Mouse (Mus musculus) forebrain, embryonic 10.5 days (tissue): ENCODE results near the gene Chpf2. TPM values are rescaled to one million over a fixed set of nuclear protein-coding genes. Genes with fewer than 3 reads are reported as not detected.
A peak's percentile ranks its signal among the peaks of the same experiment; 100 is the strongest.

ENCODE experiments used
- DNase-seq: peaks from one replicate; pipeline ENCODE4 v3.0.0-alpha.2; 2017; ENCODE audit warnings: low spot score; ENCODE audit errors: extremely low spot score
- H3K27ac ChIP-seq: fragments of 300-500 bp; sonication (generic); 2 replicates; pipeline ENCODE4 v1.5.1; 2016; ENCODE audit warnings: mild to moderate bottlenecking
- H3K27me3 ChIP-seq: fragments of 300-500 bp; sonication (generic); 2 replicates; pipeline ENCODE4 v1.6.1; 2016; ENCODE audit warnings: mild to moderate bottlenecking; ENCODE audit not compliant: poor library complexity, severe bottlenecking
- H3K36me3 ChIP-seq: fragments of 300-500 bp; sonication (generic); replicated peaks from 2 replicates; pipeline ENCODE4 v1.6.1; 2016; ENCODE audit warnings: mild to moderate bottlenecking, moderate library complexity
- H3K4me1 ChIP-seq: fragments of 300-500 bp; sonication (generic); 2 replicates; pipeline ENCODE4 v1.6.1; 2016
- H3K4me3 ChIP-seq: fragments of 300-500 bp; sonication (generic); 2 replicates; pipeline ENCODE4 v1.5.1; 2016; ENCODE audit warnings: mild to moderate bottlenecking, moderate library complexity
- H3K9me3 ChIP-seq: fragments of 300-500 bp; sonication (generic); 2 replicates; pipeline ENCODE4 v1.6.1; 2016; ENCODE audit warnings: mild to moderate bottlenecking, moderate library complexity
- WGBS: fragments of 180-500 bp; shearing (Covaris S2); methylation state at CpG from one replicate; pipeline ENCODE4 v1.1.7; 2016; 5-methylcytosine and 5-hydroxymethylcytosine counted together
- polyA plus RNA-seq: library from polyadenylated mRNA; unstranded; fragments of >200 nt; fragmentation: Nextera tagmentation; extraction: Ambion mirVana; gene quantifications from 2 replicates; pipeline ENCODE4 v1.2.1, GENCODE M21; 2016

Chpf2 gene
- polyA plus RNA-seq, 1 experiment from 2014 or later: 15.1 TPM

- H3K36me3 ChIP-seq: no peaks in the 10 kb centered on the region
- DNase-seq: peak; percentile 77
- H3K4me1 ChIP-seq: peaks cover 98% of the 10 kb centered on the region
- H3K27me3 ChIP-seq: peaks cover 63% of the 10 kb centered on the region
- H3K4me3 ChIP-seq: peak overlapping the region; percentile 71
- no peaks in the 10 kb centered on the region for H3K9me3 ChIP-seq
- under 1% methylated on average over 73 of the region's 73 CpGs for whole genome bisulfite sequencing
- H3K27ac ChIP-seq: peak overlapping the region; percentile 94
Measured at GRCm38 (mm10) chr5:24601911-24602750, 15.6 kb downstream of the Chpf2 start.

- under 1% methylated on average over 16 of the region's 16 CpGs for WGBS
- Histone ChIP-seq H3K27me3 (peaks cover 68% of the 10 kb centered on the region), H3K4me3 (peak overlapping the region; percentile 71), H3K4me1 (peaks cover 96% of the 10 kb centered on the region), H3K27ac (peak overlapping the region; percentile 94), H3K9me3 (no peaks in the 10 kb centered on the region), H3K36me3 (no peaks in the 10 kb centered on the region)
- DNase-seq: peak; percentile 85
Measured at GRCm38 (mm10) chr5:24602751-24603343, 16.3 kb downstream of the Chpf2 start.

GRCm38 (mm10) chr5:24603431-24604010 is 17.0 kb downstream of the Chpf2 start:
- Histone ChIP-seq H3K27me3 (peaks cover 67% of the 10 kb centered on the region), H3K4me3 (peak overlapping the region; percentile 71), H3K27ac (peak overlapping the region; percentile 94), H3K9me3 (no peaks in the 10 kb centered on the region), H3K36me3 (no peaks in the 10 kb centered on the region), H3K4me1 (peaks cover 89% of the 10 kb centered on the region)
- DNase-seq: no peak
- WGBS: 52% methylated on average over 8 of the region's 8 CpGs

DNA sequence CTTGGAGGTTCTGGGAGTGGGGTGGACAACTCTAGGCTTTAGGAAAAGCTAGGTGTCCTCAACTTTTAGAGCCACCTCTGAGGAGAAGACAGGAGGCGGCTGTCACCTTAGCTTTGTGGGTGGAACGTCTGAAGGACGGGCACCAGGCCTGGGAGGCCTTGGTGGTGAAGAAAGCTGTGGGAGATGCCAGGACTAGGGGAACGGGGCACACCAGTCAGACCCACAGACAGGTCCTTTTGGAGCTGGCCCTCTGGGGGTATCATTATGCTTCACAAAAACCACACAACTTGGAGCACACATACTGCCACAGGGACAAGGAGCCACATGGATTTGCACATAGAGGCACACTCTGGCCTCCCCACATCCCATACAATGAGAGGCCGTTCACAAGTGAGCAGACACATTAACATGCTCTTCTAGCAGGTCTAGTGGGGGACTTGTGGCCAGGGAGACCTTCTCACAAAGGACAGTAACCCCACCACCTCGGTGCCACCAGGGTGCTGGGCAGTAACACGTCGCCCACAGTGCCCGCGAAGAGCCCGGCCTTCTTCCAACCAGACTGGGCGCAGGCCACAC is 17.6 kb downstream of the Chpf2 start:
- Histone ChIP-seq H3K4me1 (peaks cover 85% of the 10 kb centered on the region), H3K9me3 (no peaks in the 10 kb centered on the region), H3K4me3 (peak overlapping the region; percentile 65), H3K27ac (peak overlapping the region; percentile 94), H3K36me3 (no peaks in the 10 kb centered on the region), H3K27me3 (peaks cover 64% of the 10 kb centered on the region)
- no peak for DNase-seq
- WGBS: 16% methylated on average over 12 of the region's 12 CpGs

GRCm38 (mm10) chr5:24604656-24605100 is 18.1 kb downstream of the Chpf2 start:
- peaks cover 59% of the 10 kb centered on the region for H3K27me3 ChIP-seq
- H3K36me3 ChIP-seq: no peaks in the 10 kb centered on the region
- under 1% methylated on average over 46 of the region's 46 CpGs for WGBS
- peaks cover 80% of the 10 kb centered on the region for H3K4me1 ChIP-seq
- H3K9me3 ChIP-seq: no peaks in the 10 kb centered on the region
- DNase-seq: peak; percentile 92
- peak overlapping the region; percentile 94 for H3K27ac ChIP-seq
- H3K4me3 ChIP-seq: peak overlapping the region; percentile 65

GRCm38 (mm10) chr5:24605321-24605979 is 18.9 kb downstream of the Chpf2 start:
- no peak for DNase-seq
- Histone ChIP-seq H3K4me1 (peaks cover 74% of the 10 kb centered on the region), H3K27me3 (peaks cover 51% of the 10 kb centered on the region), H3K36me3 (no peaks in the 10 kb centered on the region), H3K27ac (peak overlapping the region; percentile 94), H3K9me3 (no peaks in the 10 kb centered on the region), H3K4me3 (peak overlapping the region; percentile 65)
- 9% methylated on average over 6 of the region's 6 CpGs for WGBS

- Histone ChIP-seq H3K4me1 (peaks cover 67% of the 10 kb centered on the region), H3K4me3 (peak overlapping the region; percentile 65), H3K36me3 (no peaks in the 10 kb centered on the region), H3K27me3 (peaks cover 45% of the 10 kb centered on the region), H3K9me3 (no peaks in the 10 kb centered on the region), H3K27ac (peak overlapping the region; percentile 94)
- WGBS: 17% methylated on average over 14 of the region's 14 CpGs
- no peak for DNase-seq
Measured at GRCm38 (mm10) chr5:24605980-24606665, 19.6 kb downstream of the Chpf2 start.

- peaks cover 48% of the 10 kb centered on the region for H3K4me1 ChIP-seq
- H3K9me3 ChIP-seq: no peaks in the 10 kb centered on the region
- no peaks in the 10 kb centered on the region for H3K36me3 ChIP-seq
- H3K4me3 ChIP-seq: no peak overlapping the region
- 66% methylated on average over 5 of the region's 5 CpGs for WGBS
- peaks cover 34% of the 10 kb centered on the region for H3K27me3 ChIP-seq
- no peak for DNase-seq
- H3K27ac ChIP-seq: no peak overlapping the region
Measured at GRCm38 (mm10) chr5:24609388-24609787, 22.8 kb downstream of the Chpf2 start.

GRCm38 (mm10) chr5:24611366-24612301 is 25.1 kb downstream of the Chpf2 start:
- H3K9me3 ChIP-seq: no peaks in the 10 kb centered on the region
- peaks cover 26% of the 10 kb centered on the region for H3K4me1 ChIP-seq
- WGBS: 64% methylated on average over 7 of the region's 7 CpGs
- H3K27me3 ChIP-seq: peaks cover 21% of the 10 kb centered on the region
- H3K4me3 ChIP-seq: no peak overlapping the region
- no peaks in the 10 kb centered on the region for H3K36me3 ChIP-seq
- peak overlapping the region; percentile 56; the same call in 1 of the 2 replicates for H3K27ac ChIP-seq
- no peak for DNase-seq

DNA sequence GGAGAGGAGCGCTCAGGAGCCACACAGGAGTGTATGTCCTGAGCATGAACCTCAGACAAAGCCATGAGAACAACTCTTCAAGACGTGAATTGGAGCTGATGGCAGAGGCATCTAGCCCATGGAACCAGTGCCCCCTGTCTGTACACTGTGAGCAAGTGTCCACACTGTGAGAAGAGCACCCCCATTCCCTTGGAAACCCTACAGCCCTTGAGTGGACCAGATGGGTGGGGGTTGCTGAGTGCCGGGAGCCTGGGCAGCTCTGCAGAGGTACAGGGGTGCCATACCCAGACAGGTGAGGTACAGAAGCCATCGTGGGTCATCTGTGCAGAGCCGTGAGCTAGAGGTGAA is 25.7 kb downstream of the Chpf2 start:
- Histone ChIP-seq H3K4me1 (peaks cover 19% of the 10 kb centered on the region), H3K4me3 (no peak overlapping the region), H3K27ac (peak overlapping the region; percentile 56; the same call in 1 of the 2 replicates), H3K27me3 (peaks cover 15% of the 10 kb centered on the region), H3K36me3 (no peaks in the 10 kb centered on the region), H3K9me3 (no peaks in the 10 kb centered on the region)
- DNase-seq: no peak
- 78% methylated on average over 5 of the region's 5 CpGs for WGBS

DNA sequence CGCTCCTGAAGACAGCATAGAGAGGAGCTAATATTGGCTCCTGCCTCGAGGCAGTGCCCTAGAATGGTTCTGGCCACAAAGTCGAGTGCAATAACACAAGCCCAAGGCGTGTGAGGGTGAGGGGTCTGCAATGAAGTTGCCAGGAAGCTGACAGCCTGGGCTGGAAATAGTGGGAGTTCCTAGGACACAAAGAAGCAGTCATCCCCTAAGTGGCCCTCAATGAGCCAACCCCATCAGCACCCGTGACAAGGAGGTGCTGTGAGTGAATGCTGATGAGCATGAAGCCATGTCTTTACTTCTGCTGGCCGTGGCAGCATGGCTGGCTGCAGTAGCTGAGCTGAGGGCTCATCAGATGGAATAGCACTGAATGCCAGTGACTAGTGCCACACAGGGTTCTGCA is 28.6 kb downstream of the Chpf2 start:
- Histone ChIP-seq H3K27me3 (peaks cover 8% of the 10 kb centered on the region; the same call in 1 of the 2 replicates), H3K9me3 (no peaks in the 10 kb centered on the region), H3K4me3 (no peak overlapping the region), H3K36me3 (no peaks in the 10 kb centered on the region), H3K27ac (no peak overlapping the region), H3K4me1 (peaks cover 17% of the 10 kb centered on the region)
- no peak for DNase-seq
- 72% methylated on average over 6 of the region's 6 CpGs for WGBS
